Mouse (Mus musculus): Measurements from ENCODE around the gene Igf1r.

Gene Igf1r

GRCm38 (mm10) chr7:68223356-68223808, 270.8 kb downstream of the Igf1r start:
- no peak for DNase-seq (ENCODE audit: extremely low read depth, low read depth, low spot score)

GRCm38 (mm10) chr7:68224006-68224405, 271.4 kb downstream of the Igf1r start:
- no peak for DNase-seq (ENCODE audit: extremely low read depth, low read depth, low spot score)

GRCm38 (mm10) chr7:68225427-68226054, 272.9 kb downstream of the Igf1r start:
- DNase-seq (ENCODE audit: extremely low read depth, low read depth, low spot score) = no peak

- no peak for DNase-seq (ENCODE audit: extremely low read depth, low read depth, low spot score)
Measured at GRCm38 (mm10) chr7:68227021-68227420, 274.4 kb downstream of the Igf1r start.

- no peak for DNase-seq (ENCODE audit: extremely low read depth, low read depth, low spot score)
Measured at GRCm38 (mm10) chr7:68227621-68228020, 275.0 kb downstream of the Igf1r start.

- no peak for DNase-seq (ENCODE audit: extremely low read depth, low read depth, low spot score)
Measured at GRCm38 (mm10) chr7:68228491-68228890, 275.9 kb downstream of the Igf1r start.

- DNase-seq (ENCODE audit: extremely low read depth, low read depth, low spot score) = no peak
Measured at GRCm38 (mm10) chr7:68230831-68231230, 278.2 kb downstream of the Igf1r start.

- DNase-seq (ENCODE audit: extremely low read depth, low read depth, low spot score) = no peak
Measured at GRCm38 (mm10) chr7:68232521-68232920, 279.9 kb downstream of the Igf1r start.

GRCm38 (mm10) chr7:68233619-68234223, 281.1 kb downstream of the Igf1r start:
- DNase-seq (ENCODE audit: extremely low read depth, low read depth, low spot score) = no peak

GRCm38 (mm10) chr7:68236817-68237216, 284.2 kb downstream of the Igf1r start:
- DNase-seq (ENCODE audit: extremely low read depth, low read depth, low spot score) = no peak

- DNase-seq (ENCODE audit: extremely low read depth, low read depth, low spot score) = no peak
Measured at GRCm38 (mm10) chr7:68239220-68239827, 286.7 kb downstream of the Igf1r start.

- DNase-seq (ENCODE audit: extremely low read depth, low read depth, low spot score) = no peak
Measured at GRCm38 (mm10) chr7:68241205-68241604, 288.6 kb downstream of the Igf1r start.

GRCm38 (mm10) chr7:68245681-68246080, 293.1 kb downstream of the Igf1r start:
- DNase-seq (ENCODE audit: extremely low read depth, low read depth, low spot score) = no peak

GRCm38 (mm10) chr7:68246249-68246648, 293.6 kb downstream of the Igf1r start:
- no peak for DNase-seq (ENCODE audit: extremely low read depth, low read depth, low spot score)

GRCm38 (mm10) chr7:68250411-68250810, 297.8 kb downstream of the Igf1r start:
- DNase-seq (ENCODE audit: extremely low read depth, low read depth, low spot score) = no peak

GRCm38 (mm10) chr7:68250902-68251301, 298.3 kb downstream of the Igf1r start:
- no peak for DNase-seq (ENCODE audit: extremely low read depth, low read depth, low spot score)

- DNase-seq (ENCODE audit: extremely low read depth, low read depth, low spot score) = no peak
Measured at GRCm38 (mm10) chr7:68257767-68258166, 305.1 kb downstream of the Igf1r start.

- DNase-seq (ENCODE audit: extremely low read depth, low read depth, low spot score) = no peak
Measured at GRCm38 (mm10) chr7:68258326-68259150, 305.9 kb downstream of the Igf1r start.

GRCm38 (mm10) chr7:68259523-68260081, 307.0 kb downstream of the Igf1r start:
- DNase-seq (ENCODE audit: extremely low read depth, low read depth, low spot score) = no peak

- no peak for DNase-seq (ENCODE audit: extremely low read depth, low read depth, low spot score)
Measured at GRCm38 (mm10) chr7:68262612-68263200, 310.1 kb downstream of the Igf1r start.
